Mouse (Mus musculus) R1 (cell line): ENCODE results near the gene Cyp2d40.
"Not testable (repeated sequence)": the region's sequence is repeated elsewhere in the genome, so short reads cannot be mapped to it uniquely, and the experiment has no call there.

ENCODE experiments used
- DNase-seq: peaks from one replicate; pipeline ENCODE4 v3.0.0-alpha.2; 2018; ENCODE audit warnings: low read depth, low spot score

The Cyp2d40 gene

DNA sequence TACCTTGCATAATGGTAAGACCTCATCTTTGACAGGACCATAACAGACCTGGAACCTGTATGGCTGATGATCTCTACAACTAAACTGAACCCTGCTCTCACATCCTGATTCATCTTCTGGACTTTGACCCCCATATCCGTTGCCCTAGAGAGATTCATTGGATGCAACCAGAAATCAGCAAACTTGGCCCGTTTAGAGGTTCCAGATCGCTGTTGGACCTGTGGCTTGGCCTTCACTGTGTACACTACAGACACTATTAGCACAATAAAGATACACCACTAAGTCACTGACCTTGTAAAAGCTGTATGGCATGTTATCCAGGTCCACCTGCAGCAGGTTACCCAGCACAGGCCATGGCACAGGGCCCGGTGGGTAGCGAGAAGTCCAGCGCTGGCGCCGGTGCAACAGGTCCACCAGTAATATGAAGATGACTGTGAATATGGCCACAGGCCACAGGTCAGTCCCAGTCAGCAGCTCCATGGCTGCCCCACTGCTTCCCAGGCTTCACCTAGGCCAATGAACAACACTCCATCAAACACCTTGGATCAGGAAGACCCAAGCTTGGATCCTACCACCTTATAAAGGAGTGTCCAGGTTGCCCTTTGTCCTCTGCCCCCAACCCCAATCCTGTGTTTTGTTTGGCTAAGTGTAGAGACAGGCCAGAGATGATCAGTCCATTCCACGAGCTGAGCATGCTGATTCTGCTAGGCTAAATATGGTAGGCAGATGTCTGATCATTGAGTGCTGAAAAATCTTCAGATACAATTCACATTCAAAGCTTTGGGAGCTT lies at the start of gene Cyp2d40:
TSS of gene Cyp2d40 (minus strand) at position 553 of the 790 bp plus-strand sequence.
- DNase-seq: no peak

GRCm38 (mm10) chr15:82810556-82810955 lies 46.6 kb upstream of the Cyp2d40 start:
- no peak for DNase-seq

DNA sequence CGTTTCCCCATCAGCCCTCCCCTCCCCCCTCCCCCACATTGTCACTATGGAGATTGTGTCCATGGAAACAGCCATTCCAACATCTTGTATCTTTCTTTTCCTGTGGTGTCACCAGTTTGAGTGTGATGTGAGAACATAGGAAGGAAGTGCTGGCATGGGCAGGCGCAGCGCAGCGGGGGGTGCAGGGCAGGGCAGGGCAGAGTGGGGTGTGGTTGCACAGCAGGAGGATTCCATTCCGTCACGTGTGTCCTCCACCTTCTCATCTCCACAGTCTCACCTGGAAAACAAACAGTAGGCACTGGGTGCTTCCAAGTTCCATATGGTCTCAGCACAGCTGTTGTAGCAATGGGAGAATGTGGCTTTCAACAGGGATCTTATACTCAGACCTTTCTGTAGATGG lies 45.5 kb upstream of the Cyp2d40 start:
- peak; percentile 66 for DNase-seq

DNA sequence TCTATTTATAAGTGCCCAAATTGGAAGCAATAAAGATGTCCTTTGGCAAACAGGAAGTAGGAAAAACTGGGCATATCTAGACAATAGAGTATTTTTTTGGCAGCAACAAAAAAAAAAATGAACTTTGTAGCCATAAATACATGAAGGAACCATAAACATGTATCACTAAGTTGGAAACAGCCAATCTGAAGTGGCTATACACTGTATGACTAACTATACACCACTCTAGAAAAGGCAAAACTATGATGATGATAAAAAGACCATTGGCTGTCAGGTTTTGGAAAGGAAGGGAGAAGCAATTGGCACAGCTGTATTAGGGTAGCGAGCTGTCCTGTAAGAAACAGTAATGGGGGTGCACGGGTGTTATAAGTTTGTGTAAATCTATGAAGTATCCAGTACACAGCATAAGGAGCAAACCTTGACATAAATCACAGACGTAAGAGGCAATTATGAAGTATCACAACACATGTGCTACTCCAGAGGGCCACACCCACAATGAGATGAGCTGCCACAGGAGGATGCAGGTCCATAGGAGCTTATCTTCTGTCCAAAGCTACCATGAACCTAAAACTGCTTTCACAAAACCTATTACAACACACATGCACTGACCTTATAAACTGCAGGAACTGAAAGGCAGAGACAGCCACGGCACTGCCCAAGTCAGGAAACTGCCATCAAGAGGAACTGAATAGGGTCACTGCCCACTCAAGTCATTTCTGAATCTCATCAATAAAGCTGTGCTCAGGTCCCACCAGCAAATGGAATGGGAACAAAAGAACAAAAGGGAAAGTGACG lies 43.2 kb upstream of the Cyp2d40 start:
- no peak for DNase-seq

- DNase-seq: peak; percentile 63
Measured at GRCm38 (mm10) chr15:82804708-82805639, 41.0 kb upstream of the Cyp2d40 start.

GRCm38 (mm10) chr15:82795936-82796440 lies 32.0 kb upstream of the Cyp2d40 start:
- DNase-seq: no peak

DNA sequence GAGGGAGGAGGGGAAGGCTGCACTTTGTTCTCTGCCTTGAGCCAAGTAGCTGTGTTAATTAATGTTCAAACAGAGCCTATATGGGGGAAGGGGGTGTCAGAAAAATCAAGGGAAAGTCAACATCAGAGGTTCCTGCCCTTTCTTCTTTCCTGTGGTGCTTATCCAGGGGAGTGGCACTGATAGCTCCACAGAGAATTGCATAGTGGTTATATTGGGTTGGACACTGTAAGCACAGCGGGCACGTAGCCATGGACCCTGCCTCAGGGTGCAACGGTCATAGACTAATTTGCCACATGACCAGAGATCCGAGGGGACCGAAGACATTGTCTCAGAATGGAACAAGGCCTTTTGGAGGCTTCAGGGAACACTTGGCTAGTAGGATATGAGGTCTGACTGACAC lies 30.3 kb upstream of the Cyp2d40 start, which contains the start of gene Cyp2d26:
TSS of gene Cyp2d26 (minus strand) at position 18 of the 400 bp plus-strand sequence.
- DNase-seq: no peak

- no peak for DNase-seq
Measured at GRCm38 (mm10) chr15:82793868-82794267, 29.9 kb upstream of the Cyp2d40 start.

GRCm38 (mm10) chr15:82793454-82793853 lies 29.5 kb upstream of the Cyp2d40 start:
- DNase-seq: no peak

- no peak for DNase-seq
Measured at GRCm38 (mm10) chr15:82792566-82792965, 28.6 kb upstream of the Cyp2d40 start.

GRCm38 (mm10) chr15:82784581-82784980 lies 20.6 kb upstream of the Cyp2d40 start:
- DNase-seq: no peak

GRCm38 (mm10) chr15:82783800-82784199 lies 19.8 kb upstream of the Cyp2d40 start:
- DNase-seq: no peak

DNA sequence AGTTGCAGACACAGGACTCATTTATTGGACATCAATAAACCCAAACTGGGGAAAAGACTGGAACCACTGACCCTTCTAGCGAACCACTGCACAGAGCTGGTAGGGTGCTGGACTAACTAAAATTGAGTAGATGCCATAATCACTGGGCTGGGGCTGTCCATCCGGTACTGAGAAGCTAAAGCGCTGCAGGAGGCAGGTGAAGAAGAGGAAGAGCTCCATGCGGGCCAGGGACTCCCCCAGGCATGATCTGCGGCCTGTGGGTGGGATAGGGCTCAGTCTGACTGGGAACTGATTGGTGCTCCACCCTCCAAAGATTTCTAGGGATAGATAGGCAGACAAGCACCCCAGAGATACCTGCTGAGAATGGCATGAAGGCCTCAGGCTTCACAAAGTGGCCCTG lies 13.9 kb upstream of the Cyp2d40 start:
- not testable (repeated sequence) for DNase-seq

GRCm38 (mm10) chr15:82765943-82766342 lies 2.0 kb upstream of the Cyp2d40 start:
- DNase-seq: no peak

- DNase-seq: no peak
Measured at GRCm38 (mm10) chr15:82764881-82765280, 898 bp upstream of the Cyp2d40 start.

GRCm38 (mm10) chr15:82748141-82748540 lies 15.8 kb downstream of the Cyp2d40 start:
- no peak for DNase-seq

GRCm38 (mm10) chr15:82747516-82747915 lies 16.5 kb downstream of the Cyp2d40 start:
- DNase-seq: no peak

DNA sequence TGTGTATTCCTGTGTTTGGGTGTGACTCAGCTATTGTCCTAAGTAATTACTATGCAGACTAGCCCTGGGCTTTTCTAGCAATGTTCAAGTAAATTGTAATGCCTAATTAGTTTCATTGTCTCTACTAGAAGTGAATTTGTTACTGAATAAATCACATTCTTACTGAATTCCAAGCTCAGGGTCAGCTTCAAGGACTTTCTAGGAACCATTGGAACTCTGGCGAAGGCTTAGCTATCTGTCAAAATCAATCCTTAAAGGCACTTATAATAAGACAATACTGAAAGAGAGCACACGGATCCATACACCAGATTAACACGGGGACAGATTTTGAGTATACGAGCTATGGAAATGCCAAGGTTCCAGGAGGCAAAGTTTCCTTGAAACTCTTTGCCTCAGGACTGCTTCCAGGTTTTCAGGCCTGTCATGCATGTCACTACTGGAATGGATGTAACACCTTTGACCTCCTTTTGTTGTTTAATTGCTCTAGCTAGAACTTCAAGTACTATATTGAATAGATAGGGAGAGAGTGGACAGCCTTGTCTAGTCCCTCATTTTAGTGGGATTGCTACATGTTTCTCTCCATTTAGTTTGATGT lies 30.6 kb downstream of the Cyp2d40 start:
- peak; percentile 76 for DNase-seq
